Mouse (Mus musculus) cortical plate, adult 2 months (tissue): ENCODE measurements at regions not wholly inside any gene's neighbourhood (a gene's known extent, or its start where the extent isn't known, plus 50 kb on each side); places are given as distances from the start of the nearest gene placed in this dataset.

Experiments
- H3K27ac ChIP-seq: fragments of 200-500 bp; 2 replicates; pipeline ENCODE4 v1.5.1; 2012; ENCODE audit warnings: low read length, control low read depth, inconsistent platforms; ENCODE audit not compliant: insufficient read depth
- H3K4me1 ChIP-seq: fragments of 200-500 bp; 2 replicates; pipeline ENCODE4 v1.6.1; 2011; ENCODE audit warnings: low read length; ENCODE audit not compliant: control insufficient read depth, insufficient read depth
- H3K4me3 ChIP-seq: fragments of 200-500 bp; 2 replicates; pipeline ENCODE4 v1.5.1; 2011; ENCODE audit warnings: mild to moderate bottlenecking, low read length, control low read depth; ENCODE audit not compliant: insufficient read depth
- CTCF ChIP-seq: fragments of 200-500 bp; IDR thresholded peaks from 2 replicates; pipeline ENCODE4 v1.5.1; 2011; ENCODE audit warnings: mild to moderate bottlenecking, control low read depth, low read length; ENCODE audit not compliant: insufficient read depth; ENCODE audit errors: extremely low read depth
- POLR2A ChIP-seq: fragments of 200-500 bp; IDR thresholded peaks from 2 replicates; pipeline ENCODE4 v1.6.1; 2011; ENCODE audit warnings: mild to moderate bottlenecking, low read length, control low read depth; ENCODE audit not compliant: insufficient read depth; ENCODE audit errors: extremely low read depth

DNA sequence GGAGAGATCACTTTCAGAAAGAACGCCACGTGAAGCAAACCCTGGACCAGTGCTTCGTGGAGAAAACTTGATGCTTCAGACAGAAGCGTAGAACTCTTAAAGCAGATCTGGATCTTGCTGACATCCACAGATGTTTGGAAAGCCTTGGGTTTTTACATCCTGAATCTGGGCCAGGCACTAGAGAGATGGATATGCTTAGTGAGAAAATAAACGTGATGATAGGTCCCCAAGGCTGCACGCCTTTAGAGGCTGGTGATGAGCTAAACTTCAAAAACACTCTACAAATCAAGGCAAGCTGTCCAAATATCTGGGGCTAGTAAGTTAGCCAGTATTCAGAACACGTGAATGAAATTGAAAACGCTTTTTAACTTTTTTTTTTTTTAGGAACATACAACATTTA lies 236.7 kb downstream of the Cog6 start:
- TF ChIP-seq POLR2A (no peak), CTCF (no peak)
- Histone ChIP-seq H3K27ac (no peak overlapping the region), H3K4me1 (no peaks in the 10 kb centered on the region), H3K4me3 (no peak overlapping the region)

DNA sequence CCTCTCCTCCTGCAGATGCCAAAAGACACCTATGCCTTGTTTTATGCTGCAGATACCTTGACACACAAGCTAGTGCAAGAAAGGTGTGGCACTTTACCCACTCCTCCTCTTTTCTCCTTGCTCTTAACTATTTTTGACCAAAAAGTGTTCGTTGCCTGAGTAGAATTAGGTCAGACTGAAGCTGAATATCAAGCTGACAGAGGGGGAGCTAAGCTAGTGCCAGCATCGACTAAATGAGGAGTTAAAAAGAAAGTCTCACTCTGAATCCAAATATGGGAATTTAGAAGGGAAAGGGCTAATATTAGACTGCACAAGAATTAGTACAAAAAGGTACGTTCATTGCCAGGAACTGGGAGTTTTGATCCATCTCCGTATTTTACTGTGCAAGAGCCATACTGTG lies 241.2 kb downstream of the Cog6 start:
- no peak overlapping the region for H3K27ac ChIP-seq
- peaks cover 3% of the 10 kb centered on the region; the same call in 1 of the 2 replicates for H3K4me1 ChIP-seq
- no peak for TF ChIP-seq CTCF
- no peak overlapping the region for H3K4me3 ChIP-seq

DNA sequence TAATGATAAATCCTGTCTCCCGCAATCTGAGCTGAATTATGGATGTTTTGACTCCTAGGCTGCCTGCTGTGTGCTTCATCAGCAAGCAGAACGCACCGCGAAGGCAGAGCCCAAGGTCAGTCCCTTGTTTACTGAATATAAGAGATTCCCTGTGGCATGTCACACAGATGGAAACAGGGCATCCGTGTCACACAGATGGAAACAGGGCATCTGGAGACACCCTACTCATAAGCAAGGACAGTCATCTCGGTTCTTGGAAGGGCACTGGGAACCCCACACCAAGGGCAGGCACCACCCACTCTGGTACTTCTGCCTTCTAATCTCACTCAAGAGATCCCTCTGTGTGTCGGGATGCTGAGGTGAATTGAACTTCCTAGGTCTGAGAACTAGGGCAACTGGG lies 241.9 kb downstream of the Cog6 start:
- H3K4me1 ChIP-seq = peaks cover 3% of the 10 kb centered on the region; the same call in 1 of the 2 replicates
- no peak overlapping the region for H3K27ac ChIP-seq
- TF ChIP-seq POLR2A (no peak), CTCF (no peak)

DNA sequence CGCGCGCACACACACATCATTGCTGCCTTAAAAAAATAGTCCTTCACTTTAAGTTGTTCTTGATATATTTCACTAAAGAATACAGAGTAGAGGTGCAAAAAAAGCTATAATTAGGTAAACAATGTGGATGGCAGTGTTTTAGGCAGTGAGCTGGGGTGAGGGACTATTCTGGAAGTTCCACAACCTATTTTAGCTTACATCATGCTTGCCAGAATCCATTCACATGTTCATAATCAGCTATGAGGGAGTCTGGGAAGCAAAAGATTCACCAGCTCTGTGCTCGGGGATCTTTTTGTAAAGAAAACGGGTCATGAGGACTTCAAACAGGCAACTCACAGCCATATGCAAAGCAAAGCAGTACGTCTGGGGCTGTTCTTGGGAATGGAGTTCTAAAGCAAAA lies 242.3 kb downstream of the Cog6 start:
- no peak overlapping the region for H3K27ac ChIP-seq

More for the DNA sequence above, 241.9 kb downstream of the Cog6 start:
- no peak overlapping the region for H3K4me3 ChIP-seq

DNA sequence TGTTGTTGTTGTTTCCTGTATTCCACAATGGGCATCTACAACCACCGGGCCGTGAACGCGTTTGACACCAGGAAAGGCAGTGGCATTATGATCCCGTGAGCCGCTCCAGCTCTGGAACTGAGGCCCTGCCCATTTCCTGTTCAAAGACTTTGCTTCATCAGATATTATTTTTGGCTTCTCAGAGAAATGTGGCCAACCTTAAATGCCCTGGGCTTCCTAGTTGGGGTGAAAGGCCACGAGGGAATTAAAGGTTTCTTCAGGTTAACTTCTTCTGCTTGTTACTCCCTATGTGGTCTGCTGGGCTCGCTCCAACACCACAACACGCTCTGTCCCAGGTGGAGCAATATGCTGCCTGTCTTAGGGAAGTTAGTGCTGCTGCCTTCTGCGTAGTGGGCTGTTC lies 249.8 kb downstream of the Cog6 start:
- no peak overlapping the region for H3K4me3 ChIP-seq
- H3K4me1 ChIP-seq = peaks cover 2% of the 10 kb centered on the region; the same call in 1 of the 2 replicates
- no peak for TF ChIP-seq POLR2A
- no peak for TF ChIP-seq CTCF
- H3K27ac ChIP-seq = no peak overlapping the region

More for the DNA sequence above, 242.3 kb downstream of the Cog6 start:
- H3K4me1 ChIP-seq = peaks cover 3% of the 10 kb centered on the region; the same call in 1 of the 2 replicates
- TF ChIP-seq POLR2A = no peak
- no peak for TF ChIP-seq CTCF
- H3K4me3 ChIP-seq = no peak overlapping the region

DNA sequence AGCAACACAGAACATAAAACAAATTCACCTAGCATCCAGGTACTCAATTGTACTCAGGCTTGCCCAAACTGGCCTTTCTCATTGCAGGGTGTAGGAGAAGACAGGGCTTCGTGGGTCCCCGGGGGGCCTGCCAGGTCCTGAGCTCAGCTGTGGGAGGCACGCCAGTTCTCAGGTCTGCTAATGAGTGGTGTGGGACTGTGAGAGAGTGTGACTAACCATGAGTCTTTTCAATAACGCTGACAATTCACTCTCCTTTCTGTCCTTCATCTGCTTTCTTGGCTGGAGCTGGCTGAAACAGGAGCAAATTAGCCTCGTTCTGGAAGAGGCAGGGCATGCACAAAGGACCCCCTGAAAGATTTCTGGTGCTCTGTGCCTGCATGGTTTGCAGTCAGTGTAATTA lies 250.2 kb downstream of the Cog6 start:
- no peak for TF ChIP-seq POLR2A
- TF ChIP-seq CTCF = no peak
- Histone ChIP-seq H3K27ac (no peak overlapping the region), H3K4me3 (no peak overlapping the region), H3K4me1 (peaks cover 2% of the 10 kb centered on the region; the same call in 1 of the 2 replicates)

DNA sequence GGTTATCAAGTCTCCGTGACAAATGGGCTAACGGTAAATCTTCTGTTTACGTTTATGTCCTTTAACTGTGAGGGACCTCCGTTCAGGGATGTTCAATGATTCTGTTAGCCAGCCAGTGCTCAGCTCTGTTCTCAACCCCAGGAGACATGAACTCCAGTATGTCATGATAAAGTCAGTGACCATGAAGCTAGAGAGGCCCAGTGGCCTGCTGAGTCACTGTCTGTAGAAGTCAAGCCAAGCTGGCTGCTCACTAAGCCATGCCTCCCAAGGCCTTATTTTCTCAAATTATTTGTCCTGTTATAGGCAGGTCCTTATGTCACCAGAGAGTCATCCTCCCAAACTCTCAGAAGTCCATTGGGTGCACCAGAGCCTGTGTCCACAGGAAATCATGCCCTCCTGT lies 252.9 kb downstream of the Cog6 start:
- TF ChIP-seq CTCF (no peak), POLR2A (no peak)
- Histone ChIP-seq H3K4me1 (peaks cover 2% of the 10 kb centered on the region; the same call in 1 of the 2 replicates), H3K27ac (no peak overlapping the region), H3K4me3 (no peak overlapping the region)

DNA sequence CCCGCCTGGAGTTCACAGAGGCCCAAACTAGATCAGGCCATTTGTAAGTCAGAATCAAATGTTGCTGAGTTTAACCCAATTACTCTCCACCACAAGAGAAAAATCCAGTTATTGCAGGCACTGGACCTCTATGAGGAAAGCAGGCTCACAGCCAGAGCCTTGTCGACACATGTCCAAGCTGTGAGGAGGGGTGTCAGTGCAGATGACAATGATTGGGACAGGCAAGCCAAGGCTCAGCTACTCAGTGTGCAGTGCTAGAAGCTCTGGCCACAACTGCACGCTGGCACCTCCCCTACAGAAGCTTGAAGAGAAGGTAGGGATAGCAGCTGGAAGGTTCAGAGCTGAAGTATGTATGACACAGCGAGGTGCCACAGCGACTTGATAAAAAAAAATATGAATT lies 253.4 kb downstream of the Cog6 start:
- Histone ChIP-seq H3K4me1 (peaks cover 2% of the 10 kb centered on the region; the same call in 1 of the 2 replicates), H3K4me3 (no peak overlapping the region), H3K27ac (no peak overlapping the region)
- TF ChIP-seq CTCF (no peak), POLR2A (no peak)

DNA sequence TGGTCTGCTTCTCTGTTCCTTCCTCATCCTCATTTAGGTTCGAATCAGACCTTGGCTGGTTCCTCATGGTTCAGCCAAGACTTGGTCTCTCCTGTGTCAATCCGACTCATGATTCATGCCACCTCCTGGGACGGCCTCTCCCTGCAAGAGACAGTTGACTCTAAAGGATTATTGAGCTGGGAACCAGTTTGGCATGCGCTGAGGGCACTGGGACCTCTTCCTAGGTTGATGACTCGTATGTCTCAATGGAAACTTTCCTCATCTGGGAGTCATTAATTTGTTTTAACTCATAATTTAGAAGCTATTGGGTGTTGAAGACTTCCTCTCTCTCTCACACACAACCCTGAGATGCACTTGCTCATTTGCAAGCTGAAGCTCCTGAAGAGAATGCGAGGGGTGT lies 254.5 kb downstream of the Cog6 start:
- TF ChIP-seq CTCF (no peak), POLR2A (no peak)
- H3K4me3 ChIP-seq = no peak overlapping the region
- peaks cover 2% of the 10 kb centered on the region; the same call in 1 of the 2 replicates for H3K4me1 ChIP-seq
- H3K27ac ChIP-seq = no peak overlapping the region

DNA sequence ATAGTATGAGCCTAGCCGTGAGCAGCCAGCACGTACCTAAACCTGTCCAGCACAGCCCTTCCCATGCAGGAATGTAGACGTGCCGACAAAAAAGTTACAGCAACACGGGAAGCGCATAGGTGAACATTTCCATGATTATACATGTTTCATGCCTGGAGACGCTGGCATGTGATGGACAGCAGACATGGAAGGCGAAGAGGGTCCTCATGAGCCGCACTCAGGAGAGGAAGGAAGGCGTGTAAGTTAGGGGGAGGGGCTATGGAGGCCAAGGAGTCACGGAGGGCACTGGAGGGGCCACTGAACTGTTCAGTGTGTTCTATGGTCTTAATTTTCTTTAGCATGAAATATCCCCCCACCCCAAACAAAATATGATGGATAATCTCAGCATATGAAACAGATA lies 257.2 kb downstream of the Cog6 start:
- Histone ChIP-seq H3K4me1 (no peaks in the 10 kb centered on the region), H3K4me3 (no peak overlapping the region)
- no peak for TF ChIP-seq CTCF
- TF ChIP-seq POLR2A = no peak

More for the DNA sequence above, 257.2 kb downstream of the Cog6 start:
- no peak overlapping the region for H3K27ac ChIP-seq
